Mouse (Mus musculus): ENCODE data around the gene Gatad2b.

- TF ChIP-seq TCF12 (IDR thresholded peaks at IDR 0.05; ENCODE audit: low read depth, low read length) (no peak), CTCF (conservative IDR thresholded peaks at IDR 0.05 in 1 of 2, IDR thresholded peaks at IDR 0.05 in 1 of 2; ENCODE audit: low read depth in 2 of 2, low read length in 2 of 2) (no peak), UBTF (IDR thresholded peaks at IDR 0.05; ENCODE audit: low read depth, low read length) (no peak), MAZ (IDR thresholded peaks at IDR 0.05; ENCODE audit: low read depth, low read length) (no peak), EP300 (IDR thresholded peaks at IDR 0.05; ENCODE audit: low read length) (no peak), JUN (IDR thresholded peaks at IDR 0.05; ENCODE audit: insufficient read depth, low read depth, low read length) (no peak), E2F4 (IDR thresholded peaks at IDR 0.05; ENCODE audit: insufficient replicate concordance, low read depth, low read length) (no peak), RCOR1 (conservative IDR thresholded peaks at IDR 0.05; ENCODE audit: low read depth, low read length) (no peak), POLR2AphosphoS2 (IDR thresholded peaks at IDR 0.05; ENCODE audit: low read depth, low read length) (no peak), ETS1 (conservative IDR thresholded peaks at IDR 0.05; ENCODE audit: low read depth, low read length) (no peak), ZKSCAN1 (IDR thresholded peaks at IDR 0.05; ENCODE audit: borderline replicate concordance, low read depth, low read length) (no peak), TBP (conservative IDR thresholded peaks at IDR 0.05; ENCODE audit: low read depth, low read length) (no peak), POLR2A (IDR thresholded peaks at IDR 0.05; ENCODE audit: low read depth, low read length) (no peak)
Measured at GRCm38 (mm10) chr3:90263121-90263771, 29.7 kb upstream of the Gatad2b start.
